Mouse (Mus musculus): Measurements from ENCODE around the gene Tbl2. TPM values are rescaled to one million over a fixed set of nuclear protein-coding genes. Genes with fewer than 3 reads are reported as not detected.

The Tbl2 gene
- polyA plus RNA-seq, 1 experiment from 2014 or later, result 10.4 TPM

DNA sequence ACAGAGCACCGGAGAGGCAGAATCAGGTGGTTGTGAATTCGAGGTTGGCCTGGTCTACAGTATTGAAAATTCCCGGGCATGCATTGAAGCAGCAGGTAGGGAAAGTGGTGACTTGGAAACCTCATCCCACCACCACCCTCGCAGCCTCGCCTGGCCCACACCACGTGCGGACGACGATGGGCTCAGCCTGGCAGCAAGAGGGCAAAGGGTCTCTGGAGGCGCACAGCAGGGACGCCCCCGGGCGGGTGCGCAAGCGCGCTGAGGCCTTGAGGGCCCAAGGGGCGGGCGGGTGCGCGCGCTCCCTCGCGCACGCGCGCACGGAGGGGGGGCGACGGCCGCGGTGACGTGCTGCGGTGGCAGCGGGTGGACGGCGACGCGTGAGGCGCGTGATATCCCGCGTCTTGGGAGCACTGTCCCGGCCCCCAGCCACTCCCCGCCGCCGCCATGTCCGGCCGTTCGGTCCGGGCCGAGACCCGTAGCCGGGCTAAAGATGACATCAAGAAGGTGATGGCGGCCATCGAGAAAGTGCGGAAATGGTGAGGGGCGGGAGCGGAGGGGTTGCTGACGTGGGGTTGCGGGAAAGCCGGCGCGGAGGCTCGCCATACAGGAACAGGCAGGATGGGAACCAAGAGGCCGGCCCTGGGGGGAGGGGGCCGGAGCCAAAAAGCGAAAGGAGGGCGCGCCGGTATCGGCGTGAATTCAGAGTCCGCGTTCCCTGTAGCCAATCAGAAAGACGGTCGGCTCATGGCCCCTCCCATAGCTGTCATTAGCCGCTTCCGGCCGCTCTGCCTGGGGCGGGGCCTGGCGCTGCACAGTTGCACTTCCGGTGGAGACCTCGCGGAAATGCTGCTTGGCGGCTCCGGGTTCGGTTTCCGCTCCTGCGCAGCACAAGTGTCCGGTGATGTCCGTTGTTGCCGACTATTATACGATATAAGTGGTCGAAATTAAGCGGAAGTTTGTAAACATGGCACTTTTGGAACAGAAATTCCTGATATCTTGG lies 18.9 kb downstream of the Tbl2 start, which contains the start of gene Bcl7b:
Gene Bcl7b (plus strand): TSS at position 221 of the 1,000 bp plus-strand sequence.
- ATAC-seq (peak; percentile 97), DNase-seq (peak; percentile 97)
- H3K36me3 ChIP-seq (replicated peaks; ENCODE audit: insufficient read depth, low read length), result peaks cover 22% of the 10 kb centered on the region
- H3K9ac ChIP-seq (replicated peaks), result peak within 1 kb of the TSS; percentile 86
- WGBS (ENCODE audit: insufficient replicate concordance), result 3% methylated on average over 93 of the region's 95 CpGs
- H3K27ac ChIP-seq (ENCODE audit: low read depth), result peak within 1 kb of the TSS; percentile 97
- H3K4me3 ChIP-seq (ENCODE audit: low read depth, low read length), result peak within 1 kb of the TSS; percentile 83
- H3K9me3 ChIP-seq (ENCODE audit: low read length), result no peaks in the 10 kb centered on the region
- H3K27me3 ChIP-seq (ENCODE audit: insufficient read depth, low read length), result no peaks in the 10 kb centered on the region
- TF ChIP-seq EP300 (IDR thresholded peaks at IDR 0.05; ENCODE audit: low read depth) (peak; percentile 20; the same call in 1 of the 2 replicates), CTCF (IDR thresholded peaks at IDR 0.05; ENCODE audit: low read depth) (0 out of 2 replicates have a peak, but pooled peaks have one; percentile 2)
- peak within 1 kb of the TSS; percentile 92 for H3K4me2 ChIP-seq (ENCODE audit: low read depth, low read length)
- H3K4me1 ChIP-seq (ENCODE audit: insufficient read depth), result peaks cover 19% of the 10 kb centered on the region

DNA sequence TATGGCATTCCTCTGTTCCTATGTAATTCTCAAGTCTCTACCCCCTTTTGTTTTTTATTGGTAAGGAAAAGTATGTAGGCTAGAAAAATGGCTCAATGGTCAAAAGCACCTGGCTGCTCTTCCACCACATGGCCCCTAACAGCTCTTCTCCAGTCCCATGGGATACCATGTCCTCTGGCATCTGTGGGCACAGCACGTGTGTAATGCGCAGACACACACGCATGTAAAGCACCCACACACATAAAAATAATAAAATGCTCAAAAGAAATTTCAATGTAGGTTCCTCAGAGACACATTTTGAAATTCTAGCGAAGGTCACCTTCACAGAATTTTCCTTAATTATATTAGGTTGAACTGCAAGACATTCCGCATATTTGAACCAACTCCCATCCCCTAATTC lies 20.0 kb downstream of the Tbl2 start:
- Histone ChIP-seq H3K4me3 (ENCODE audit: low read depth, low read length) (peak overlapping the region; percentile 83), H3K9me3 (ENCODE audit: low read length) (no peaks in the 10 kb centered on the region), H3K4me2 (ENCODE audit: low read depth, low read length) (peak overlapping the region; percentile 92), H3K36me3 (replicated peaks; ENCODE audit: insufficient read depth, low read length) (peaks cover 29% of the 10 kb centered on the region), H3K4me1 (ENCODE audit: insufficient read depth) (peaks cover 19% of the 10 kb centered on the region), H3K9ac (replicated peaks) (peak overlapping the region; percentile 86), H3K27ac (ENCODE audit: low read depth) (peak overlapping the region; percentile 97), H3K27me3 (ENCODE audit: insufficient read depth, low read length) (no peaks in the 10 kb centered on the region)
- DNase-seq (no peak), ATAC-seq (no peak)
- WGBS (ENCODE audit: insufficient replicate concordance), result 83% methylated on average over 5 of the region's 5 CpGs
- no peak for TF ChIP-seq EP300 (IDR thresholded peaks at IDR 0.05; ENCODE audit: low read depth)
- no peak for TF ChIP-seq CTCF (IDR thresholded peaks at IDR 0.05; ENCODE audit: low read depth)

DNA sequence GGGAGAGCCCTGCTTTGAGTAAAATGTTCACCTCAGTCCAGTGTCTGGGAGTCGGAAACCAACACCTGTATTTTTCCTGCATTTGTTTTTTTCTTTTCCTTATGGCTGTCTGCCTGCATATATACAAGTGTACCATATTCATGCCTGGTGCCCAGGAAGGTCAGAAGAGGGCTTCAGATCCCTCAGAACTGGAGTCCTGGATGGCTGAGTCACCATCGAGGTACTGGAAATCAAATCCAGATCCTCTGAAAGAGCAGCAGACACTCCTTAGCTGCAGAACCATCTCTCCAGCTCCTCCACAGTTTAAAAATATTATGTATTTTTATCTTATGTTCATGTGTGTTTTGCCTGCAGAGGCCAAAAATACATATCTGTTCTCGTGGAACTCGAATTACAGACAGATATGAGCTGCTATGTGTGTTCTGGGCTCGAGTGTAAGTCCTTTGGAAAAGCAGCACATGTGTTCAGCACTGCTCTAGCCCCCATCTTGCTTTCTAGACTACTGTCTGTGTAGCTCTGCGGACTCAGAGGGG lies 22.3 kb downstream of the Tbl2 start:
- no peak for TF ChIP-seq CTCF (IDR thresholded peaks at IDR 0.05; ENCODE audit: low read depth)
- no peak for TF ChIP-seq EP300 (IDR thresholded peaks at IDR 0.05; ENCODE audit: low read depth)
- ATAC-seq (no peak), DNase-seq (no peak)
- WGBS (ENCODE audit: insufficient replicate concordance), result 84% methylated on average over 6 of the region's 6 CpGs
- no peak overlapping the region for H3K4me2 ChIP-seq (ENCODE audit: low read depth, low read length)
- no peak overlapping the region for H3K27ac ChIP-seq (ENCODE audit: low read depth)
- H3K9ac ChIP-seq (replicated peaks), result no peak overlapping the region
- H3K4me1 ChIP-seq (ENCODE audit: insufficient read depth), result peaks cover 19% of the 10 kb centered on the region
- no peaks in the 10 kb centered on the region for H3K9me3 ChIP-seq (ENCODE audit: low read length)
- peaks cover 48% of the 10 kb centered on the region for H3K36me3 ChIP-seq (replicated peaks; ENCODE audit: insufficient read depth, low read length)
- H3K4me3 ChIP-seq (ENCODE audit: low read depth, low read length), result no peak overlapping the region
- no peaks in the 10 kb centered on the region for H3K27me3 ChIP-seq (ENCODE audit: insufficient read depth, low read length)

DNA sequence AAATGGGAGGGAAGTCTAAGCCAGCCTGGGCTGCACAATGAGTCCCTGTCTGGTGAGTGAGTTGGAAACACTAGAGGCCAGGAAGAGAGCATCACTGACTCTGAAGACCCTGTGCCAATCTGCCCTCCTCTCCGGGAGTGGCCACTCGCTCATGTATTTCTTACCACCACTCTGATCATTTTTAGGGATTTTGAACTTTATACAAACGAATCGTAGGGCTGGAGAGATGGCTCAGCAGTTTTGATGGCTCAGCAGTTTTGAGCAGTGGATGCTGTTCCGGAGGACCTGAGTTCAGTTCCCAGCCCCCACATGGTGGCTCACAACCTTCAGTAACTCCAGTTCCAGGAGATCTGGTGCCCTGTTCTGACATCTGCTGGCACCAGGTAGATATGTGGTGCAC lies 23.5 kb downstream of the Tbl2 start:
- Histone ChIP-seq H3K36me3 (replicated peaks; ENCODE audit: insufficient read depth, low read length) (peaks cover 58% of the 10 kb centered on the region), H3K4me1 (ENCODE audit: insufficient read depth) (peaks cover 16% of the 10 kb centered on the region), H3K9ac (replicated peaks) (no peak overlapping the region), H3K27me3 (ENCODE audit: insufficient read depth, low read length) (no peaks in the 10 kb centered on the region), H3K4me3 (ENCODE audit: low read depth, low read length) (no peak overlapping the region), H3K9me3 (ENCODE audit: low read length) (no peaks in the 10 kb centered on the region), H3K27ac (ENCODE audit: low read depth) (no peak overlapping the region), H3K4me2 (ENCODE audit: low read depth, low read length) (no peak overlapping the region)
- ATAC-seq (no peak), DNase-seq (no peak)
- TF ChIP-seq CTCF (IDR thresholded peaks at IDR 0.05; ENCODE audit: low read depth) (no peak), EP300 (IDR thresholded peaks at IDR 0.05; ENCODE audit: low read depth) (no peak)
- 86% methylated on average over 5 of the region's 5 CpGs for WGBS (ENCODE audit: insufficient replicate concordance)

DNA sequence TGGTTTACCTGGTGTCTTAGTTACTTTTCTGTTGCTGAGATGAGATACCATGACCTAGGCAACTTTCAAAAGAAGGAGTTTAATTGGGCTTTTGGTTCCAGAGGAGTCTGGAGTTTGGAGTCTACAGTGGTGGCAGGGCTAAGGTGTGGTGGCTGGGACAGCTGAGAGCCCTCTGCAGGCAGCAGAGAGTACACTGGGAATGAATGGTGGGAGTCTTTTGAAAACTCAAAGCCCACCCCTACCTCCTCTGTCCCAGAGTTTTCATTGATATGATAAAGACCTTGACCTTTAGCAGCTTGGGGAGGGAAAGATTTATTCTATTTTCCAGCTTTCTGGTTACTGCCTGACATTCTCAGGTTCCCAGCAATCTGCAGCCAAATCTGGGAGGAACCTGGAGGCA lies 25.6 kb downstream of the Tbl2 start:
- H3K4me2 ChIP-seq (ENCODE audit: low read depth, low read length), result no peak overlapping the region
- DNase-seq (no peak), ATAC-seq (no peak)
- TF ChIP-seq CTCF (IDR thresholded peaks at IDR 0.05; ENCODE audit: low read depth), result no peak
- TF ChIP-seq EP300 (IDR thresholded peaks at IDR 0.05; ENCODE audit: low read depth), result no peak
- no peak overlapping the region for H3K4me3 ChIP-seq (ENCODE audit: low read depth, low read length)
- H3K9me3 ChIP-seq (ENCODE audit: low read length), result no peaks in the 10 kb centered on the region
- no peak overlapping the region for H3K27ac ChIP-seq (ENCODE audit: low read depth)
- peaks cover 9% of the 10 kb centered on the region for H3K4me1 ChIP-seq (ENCODE audit: insufficient read depth)
- no peaks in the 10 kb centered on the region for H3K27me3 ChIP-seq (ENCODE audit: insufficient read depth, low read length)
- H3K36me3 ChIP-seq (replicated peaks; ENCODE audit: insufficient read depth, low read length), result peaks cover 75% of the 10 kb centered on the region
- H3K9ac ChIP-seq (replicated peaks), result no peak overlapping the region

DNA sequence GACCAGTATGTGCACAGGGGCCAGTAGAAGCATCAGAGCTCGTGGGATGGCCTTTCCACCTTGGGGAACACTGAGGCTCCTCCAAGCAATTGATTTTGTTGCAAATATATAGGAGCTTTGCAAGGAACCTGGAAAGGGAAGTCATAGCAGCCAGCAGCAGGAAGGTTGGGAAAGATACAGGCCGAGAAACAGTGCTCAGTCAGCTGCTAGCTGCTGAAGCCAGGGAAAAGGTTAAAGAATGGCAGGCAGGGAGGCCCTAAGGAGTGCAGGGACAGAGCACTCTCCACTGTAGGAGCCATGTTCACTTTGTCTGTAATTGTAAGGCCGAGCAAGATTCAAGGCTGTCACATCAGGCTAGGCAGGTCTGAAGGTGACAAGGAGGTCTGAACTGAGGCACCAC lies 29.1 kb downstream of the Tbl2 start:
- H3K9me3 ChIP-seq (ENCODE audit: low read length), result no peaks in the 10 kb centered on the region
- H3K4me3 ChIP-seq (ENCODE audit: low read depth, low read length), result no peak overlapping the region
- peaks cover 75% of the 10 kb centered on the region for H3K36me3 ChIP-seq (replicated peaks; ENCODE audit: insufficient read depth, low read length)
- ATAC-seq (no peak), DNase-seq (no peak)
- no peak for TF ChIP-seq CTCF (IDR thresholded peaks at IDR 0.05; ENCODE audit: low read depth)
- no peak for TF ChIP-seq EP300 (IDR thresholded peaks at IDR 0.05; ENCODE audit: low read depth)
- no peak overlapping the region for H3K4me2 ChIP-seq (ENCODE audit: low read depth, low read length)
- 63% methylated on average over 3 of the region's 3 CpGs for whole genome bisulfite sequencing (ENCODE audit: insufficient replicate concordance)
- H3K27me3 ChIP-seq (ENCODE audit: insufficient read depth, low read length), result no peaks in the 10 kb centered on the region
- H3K4me1 ChIP-seq (ENCODE audit: insufficient read depth), result 0 out of 2 replicates have a peak, but pooled peaks cover 4% of the 10 kb centered on the region
- no peak overlapping the region for H3K9ac ChIP-seq (replicated peaks)
- peak overlapping the region; percentile 2; the same call in 1 of the 2 replicates for H3K27ac ChIP-seq (ENCODE audit: low read depth)
